Mouse (Mus musculus) left cerebral cortex, adult 2 months (tissue): ENCODE data around the gene 4932438H23Rik. TPM values are rescaled to one million over a fixed set of nuclear protein-coding genes. Genes with fewer than 3 reads are reported as not detected.

Experiments
- DNase-seq, 2 experiments: peaks; one replicate each; pipeline ENCODE4 v3.0.0; 2021 to 2022; ENCODE audit warnings: low spot score in 2 of 2, mixed read lengths in 1 of 2; ENCODE audit errors: extremely low spot score in 1 of 2
- H3K27ac ChIP-seq: fragments of 200-600 bp; 2 replicates; pipeline ENCODE4 v1.8.1; 2022
- H3K4me3 ChIP-seq: fragments of 200-600 bp; 2 replicates; pipeline ENCODE4 v1.8.1; 2022
- CTCF ChIP-seq: fragments of 200-600 bp; IDR thresholded peaks from 2 replicates; pipeline ENCODE4 v1.8.1; 2022; ENCODE audit warnings: antibody characterized with exemption, mild to moderate bottlenecking, moderate library complexity
- intact Hi-C: fragments of 180-260 bp; cut with DNase I; formaldehyde crosslinking; loops from one replicate; pipeline ENCODE4 v1.15.1; 2025
- total RNA-seq, 2 experiments: library from RNA; stranded (reverse); gene quantifications; 2 replicates each; pipeline ENCODE4 v1.2.3; 2021

4932438H23Rik gene
- total RNA-seq, 2 experiments from 2014 or later: 0.72 to 0.91 TPM

- no peak overlapping the region for H3K27ac ChIP-seq
- no peak for TF ChIP-seq CTCF
- no peak overlapping the region for H3K4me3 ChIP-seq
- no peak for DNase-seq
- intact Hi-C loops: no loop called here
Observed at GRCm38 (mm10) chr16:91015761-91016160, 79.2 kb downstream of the 4932438H23Rik start.

GRCm38 (mm10) chr16:91011847-91012246 lies 83.1 kb downstream of the 4932438H23Rik start:
- Histone ChIP-seq H3K4me3 (peak overlapping the region; percentile 93), H3K27ac (peak overlapping the region; percentile 99)
- intact Hi-C loops: loop anchor here (2.0 kb wide), 1 partner anchor 33 kb away; the partner anchor contains the start of gene Paxbp1
- no peak for DNase-seq
- no peak for TF ChIP-seq CTCF

GRCm38 (mm10) chr16:91011021-91011683 lies 83.8 kb downstream of the 4932438H23Rik start, which contains the start of gene Synj1:
Gene Synj1, minus strand, starts transcription at chr16:91011308.
- no peak for TF ChIP-seq CTCF
- Histone ChIP-seq H3K27ac (peak within 1 kb of the TSS; percentile 99), H3K4me3 (peak within 1 kb of the TSS; percentile 93)
- DNase-seq: peak; percentile 92 to 93
- intact Hi-C loops: loop anchor here (2.0 kb wide), 1 partner anchor 34 kb away; the partner anchor contains the start of gene Paxbp1

DNA sequence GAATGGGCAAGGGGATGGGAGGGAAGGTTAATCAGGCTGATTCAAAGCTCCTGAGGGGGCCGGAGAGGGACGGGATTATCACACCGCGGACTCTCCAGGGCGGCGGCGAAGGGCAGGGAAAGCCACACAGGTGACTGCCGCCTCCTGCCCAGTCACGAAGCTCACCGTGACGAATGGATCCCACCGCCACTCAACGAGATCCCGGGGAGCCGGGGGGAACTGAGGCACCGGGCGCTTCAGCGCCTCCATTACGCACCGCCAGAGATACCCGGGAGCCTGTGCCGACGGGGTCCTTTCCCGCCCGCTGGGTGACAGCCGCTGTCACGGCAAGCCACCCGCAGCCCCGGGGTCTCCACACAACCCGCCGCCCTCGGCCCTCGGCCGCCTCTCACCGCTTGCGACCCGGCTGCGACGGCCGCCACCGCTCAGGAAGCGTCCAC lies 84.3 kb downstream of the 4932438H23Rik start:
- intact Hi-C loops: loop anchor here (2.0 kb wide), 1 partner anchor 34 kb away; the partner anchor contains the start of gene Paxbp1
- peak overlapping the region; percentile 99 for H3K27ac ChIP-seq
- no peak for DNase-seq
- TF ChIP-seq CTCF: no peak
- H3K4me3 ChIP-seq: peak overlapping the region; percentile 93

DNA sequence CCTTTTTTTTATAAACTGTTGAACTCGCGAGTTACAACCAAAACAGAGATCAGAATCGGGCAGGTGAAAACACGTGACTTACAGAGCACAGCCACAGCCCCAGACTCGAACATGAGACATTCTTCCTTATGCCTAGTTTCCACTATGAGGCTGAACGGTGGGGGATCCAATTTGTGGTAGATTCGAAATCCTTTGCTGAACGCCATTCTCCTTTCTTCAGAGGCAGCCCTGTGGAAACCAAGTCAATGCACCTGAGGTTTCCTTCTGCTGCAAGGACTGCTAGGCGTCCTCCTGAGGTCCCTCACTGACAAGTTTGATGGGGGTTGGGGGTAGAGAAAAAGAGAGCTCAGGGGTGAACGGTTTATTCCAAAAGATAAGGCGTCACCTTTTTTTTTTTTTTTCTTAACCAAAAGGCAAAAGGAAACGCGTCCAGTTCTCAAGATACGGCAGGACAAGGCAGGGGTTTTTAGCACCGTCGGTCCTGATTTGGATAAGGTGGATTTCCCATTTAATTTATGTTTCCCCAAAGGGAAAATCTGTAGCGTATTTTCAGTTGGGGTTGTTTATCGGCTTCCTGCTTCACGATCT lies 84.9 kb downstream of the 4932438H23Rik start:
- no peak for DNase-seq
- TF ChIP-seq CTCF: no peak
- H3K4me3 ChIP-seq: peak overlapping the region; percentile 93
- peak overlapping the region; percentile 99 for H3K27ac ChIP-seq
- intact Hi-C loops: loop anchor here (2.0 kb wide), 1 partner anchor 35 kb away; the partner anchor contains the start of gene Paxbp1

- Histone ChIP-seq H3K27ac (no peak overlapping the region), H3K4me3 (no peak overlapping the region)
- TF ChIP-seq CTCF: no peak
- no peak for DNase-seq
- intact Hi-C loops: no loop called here
Observed at GRCm38 (mm10) chr16:91004915-91005538, 89.9 kb downstream of the 4932438H23Rik start.

Other genes starting within 250 kb of the 4932438H23Rik start
- gene Cfap298, start 160.0 kb downstream of the 4932438H23Rik start, total RNA-seq: 10 to 100 TPM; 40.6 to 42.1 TPM
- gene Synj1, start 83.8 kb downstream of the 4932438H23Rik start, total RNA-seq: 100 to 1,000 TPM; 339 TPM
- gene Paxbp1, start 50.6 kb downstream of the 4932438H23Rik start, total RNA-seq: 10 to 100 TPM; 66.1 to 76.5 TPM
- 10 to 100 TPM; 21.8 to 22.3 TPM for gene Olig2, start 130.3 kb upstream of the 4932438H23Rik start, total RNA-seq
- 10 to 100 TPM; 77.1 to 84.7 TPM for gene Olig1, start 174.7 kb upstream of the 4932438H23Rik start, total RNA-seq